Mouse (Mus musculus): ENCODE measurements at regions not wholly inside any gene's neighbourhood (a gene's known extent, or its start where the extent isn't known, plus 50 kb on each side); places are given as distances from the start of the nearest gene placed in this dataset.

DNA sequence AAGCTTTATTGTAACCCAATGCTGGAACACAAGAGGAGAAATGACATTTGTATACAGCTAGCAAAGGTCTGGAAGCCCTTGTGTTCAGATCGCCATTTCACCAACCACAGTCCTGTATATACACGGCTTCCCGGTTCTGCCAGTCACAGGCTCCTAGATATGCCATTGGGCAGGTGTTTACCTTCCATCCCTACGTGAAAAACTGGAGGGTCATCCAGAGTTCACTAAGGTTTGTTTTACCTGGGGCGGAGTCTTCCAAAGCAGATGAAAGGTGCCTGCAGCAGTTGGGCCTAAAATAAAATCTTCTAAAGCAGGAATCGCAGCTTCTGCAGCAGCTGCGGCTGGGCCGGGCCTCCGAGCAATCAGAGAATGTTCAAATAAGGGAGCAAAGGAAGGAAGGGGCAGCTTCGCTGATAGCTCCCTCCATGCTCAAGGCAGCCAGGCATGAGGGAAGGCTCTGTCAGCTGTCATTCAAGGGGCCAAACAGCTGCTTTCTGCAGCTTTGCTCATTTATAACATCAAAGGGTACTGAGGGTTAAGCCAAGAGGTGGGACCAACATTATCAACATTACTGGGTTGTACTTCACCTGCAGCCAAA, 81.7 kb upstream of the Hmga2 start:
- no peak for TF ChIP-seq CTCF (IDR thresholded peaks at IDR 0.05; ENCODE audit: control insufficient read depth, insufficient read depth, insufficient read length)
- TF ChIP-seq MYOD1 (IDR thresholded peaks at IDR 0.05; ENCODE audit: control insufficient read depth, insufficient read length, low read depth) = no peak
- TF ChIP-seq CEBPB (IDR thresholded peaks at IDR 0.05; ENCODE audit: low read depth) = no peak
- no peak for TF ChIP-seq MAX (IDR thresholded peaks at IDR 0.05)
- no peak for TF ChIP-seq USF1 (IDR thresholded peaks at IDR 0.05; ENCODE audit: low read depth)
- no peak for TF ChIP-seq MYOG (IDR thresholded peaks at IDR 0.05; ENCODE audit: control insufficient read depth, extremely low read depth, insufficient read length)
- TF ChIP-seq FOSL1 (IDR thresholded peaks at IDR 0.05; ENCODE audit: insufficient read depth, low read length, poor library complexity, severe bottlenecking) = no peak
